Mouse (Mus musculus): Measurements from ENCODE around the gene Ube4b.

DNA sequence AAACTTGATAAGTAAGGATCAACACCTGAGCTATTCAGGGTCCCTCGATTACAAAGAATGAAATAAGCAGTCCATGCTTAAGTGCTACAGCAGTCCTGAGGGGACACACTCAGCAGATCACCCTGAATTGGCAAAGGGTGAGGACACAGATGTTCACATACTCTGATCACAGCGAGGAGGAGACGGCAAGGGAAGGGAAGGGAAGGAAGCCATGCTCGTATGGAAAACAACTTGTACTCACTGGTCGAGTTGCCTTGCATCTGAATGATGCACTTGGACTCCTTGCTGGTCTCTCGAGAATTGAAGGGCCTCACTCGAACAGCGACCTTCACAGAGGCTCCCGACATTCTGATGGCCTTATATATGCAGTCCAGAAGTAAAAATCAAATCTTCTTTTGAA, 135.5 kb downstream of the Ube4b start:
- TF ChIP-seq CTCF (IDR thresholded peaks at IDR 0.05): no peak
- no peak for TF ChIP-seq EP300 (IDR thresholded peaks at IDR 0.05)
